In the genomic region with DNA sequence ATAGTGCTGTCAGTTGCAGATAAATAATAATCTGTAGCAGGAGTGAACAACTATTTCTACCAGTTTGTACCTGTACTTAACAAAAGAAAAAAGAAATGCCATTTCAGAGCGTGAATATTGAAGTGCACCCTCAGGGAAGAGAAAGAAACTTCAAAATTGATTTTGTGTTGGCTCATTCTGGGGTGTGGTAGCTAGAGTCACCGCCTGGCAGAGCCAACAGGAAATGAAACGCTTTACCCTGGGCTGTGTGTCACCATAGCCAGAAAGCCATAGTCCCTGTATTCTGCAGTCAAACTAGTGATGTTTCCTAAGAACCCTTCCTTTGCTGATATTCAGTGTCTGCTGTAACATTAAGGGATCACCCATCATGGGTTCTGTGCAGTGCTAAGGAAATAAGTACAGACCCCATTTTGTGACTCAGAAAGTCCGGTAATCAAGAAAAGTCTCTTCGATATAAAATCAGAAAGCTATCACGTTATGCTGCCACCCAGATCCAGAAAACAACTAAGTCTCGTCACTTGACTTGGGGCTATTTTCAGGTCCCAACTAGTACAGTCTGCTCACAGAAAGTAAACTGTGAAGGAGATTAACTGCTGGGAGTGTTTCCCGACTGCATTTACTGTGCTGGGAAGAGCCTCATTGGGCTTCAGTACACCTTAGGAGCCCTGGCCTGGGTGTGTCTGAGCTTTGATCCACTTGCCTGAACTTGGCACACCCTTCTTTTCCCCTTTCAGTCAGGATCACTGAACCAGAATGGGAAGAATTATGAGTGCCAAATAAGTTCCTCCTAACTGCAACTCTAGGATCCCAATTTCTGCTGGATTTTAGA, we compare ENCODE assay signal across 19 mouse cellular contexts.
DNase-seq lines count a peak whose midpoint lies in the region; ATAC-seq and TF ChIP-seq lines count a peak whose summit lies in the region.
"Had no signal": no experiment of that assay in that cellular context is flagged by ENCODE, and none has a peak within 500 bp of the region (broad histone marks: within the 10 kb centered on the region; RNA-seq: fewer than 3 reads in every experiment).

No protein-coding gene starts in this region.

- DNase-seq in heart, adult 2 months = no peak
- no peak for DNase-seq in heart, embryonic 10.5 days (ENCODE audit: low spot score)
- peak; percentile 61 for DNase-seq in 416B (ENCODE audit: low read depth)
- DNase-seq in fat pad, adult 2 months (ENCODE audit: extremely low read depth, low read depth, low spot score) = peak; percentile 21
- peak; percentile 22 for DNase-seq in limb, embryonic 14.5 days (ENCODE audit: low spot score)
- no peak for DNase-seq in left cerebral cortex, adult 11 months (ENCODE audit: low spot score)
- no peak for DNase-seq in T-cell, adult 2 months (ENCODE audit: low spot score)
- DNase-seq: adrenal gland, adult 2 months; cerebellum, adult 9-11 months; gastrocnemius, postnatal 10 days; liver; spleen, adult 18-20 months; thymus, adult 18-20 months had no signal

- peaks cover 20% of the 10 kb centered on the region for H3K36me3 ChIP-seq in heart, adult 2 months (ENCODE audit: control insufficient read depth, insufficient read depth, low read length)
- no peaks in the 10 kb centered on the region for H3K36me3 ChIP-seq in heart, embryonic 10.5 days
- H3K36me3 ChIP-seq in limb, embryonic 14.5 days (ENCODE audit: control insufficient read depth, insufficient read depth, low read length) = no peaks in the 10 kb centered on the region
- H3K36me3 ChIP-seq: lung, embryonic 15.5 days; midbrain, embryonic 12.5 days; neural tube, embryonic 12.5 days had no signal

- H3K9ac ChIP-seq in heart, adult 2 months (ENCODE audit: low read depth, low read length) = no peak overlapping the region
- H3K9ac ChIP-seq in limb, embryonic 14.5 days (ENCODE audit: low read depth, low read length, severe bottlenecking) = no peak overlapping the region
- H3K9ac ChIP-seq: forebrain, embryonic 13.5 days; hindbrain, embryonic 14.5 days; lung, embryonic 15.5 days; midbrain, embryonic 12.5 days; neural tube, embryonic 12.5 days had no signal

- no peaks in the 10 kb centered on the region for H3K27me3 ChIP-seq in heart, adult 2 months (ENCODE audit: control insufficient read depth, insufficient read depth, low read length)
- H3K27me3 ChIP-seq in heart, embryonic 10.5 days (ENCODE audit: insufficient read depth, poor library complexity, severe bottlenecking) = no peaks in the 10 kb centered on the region
- H3K27me3 ChIP-seq in limb, embryonic 14.5 days (ENCODE audit: control insufficient read depth, insufficient read depth, low read length) = no peaks in the 10 kb centered on the region
- H3K27me3 ChIP-seq: forebrain, embryonic 13.5 days; lung, embryonic 15.5 days; midbrain, embryonic 12.5 days; neural tube, embryonic 12.5 days had no signal

- H3K27ac ChIP-seq in heart, adult 2 months = peak overlapping the region; percentile 9; the same call in 1 of the 2 replicates
- H3K27ac ChIP-seq in heart, embryonic 10.5 days = no peak overlapping the region
- H3K27ac ChIP-seq in limb, embryonic 14.5 days (replicated peaks; ENCODE audit: low read depth, low read length) = no peak overlapping the region
- H3K27ac ChIP-seq: forebrain, embryonic 13.5 days; hindbrain, embryonic 14.5 days; lung, embryonic 15.5 days; midbrain, embryonic 12.5 days; neural tube, embryonic 12.5 days had no signal

- 62% methylated on average over 8 of the region's 8 CpGs for WGBS in heart, adult 2 months
- 80% methylated on average over 8 of the region's 8 CpGs for WGBS in heart, embryonic 10.5 days
- 66% methylated on average over 8 of the region's 8 CpGs for WGBS in limb, embryonic 14.5 days

- peaks cover 3% of the 10 kb centered on the region; the same call in 1 of the 2 replicates for H3K79me2 ChIP-seq in heart, adult 2 months (replicated peaks; ENCODE audit: control insufficient read depth, insufficient read depth, low read length)

- no peaks in the 10 kb centered on the region for H3K9me3 ChIP-seq in heart, embryonic 10.5 days
- H3K9me3 ChIP-seq in limb, embryonic 14.5 days (ENCODE audit: control insufficient read depth, low read length) = no peaks in the 10 kb centered on the region
- H3K9me3 ChIP-seq: forebrain, embryonic 13.5 days; lung, embryonic 15.5 days; midbrain, embryonic 12.5 days; neural tube, embryonic 12.5 days had no signal

- intact Hi-C loops in heart, adult 2 months (cut with DNase I) = no loop called here

- ATAC-seq in limb, embryonic 14.5 days (ENCODE audit: low FRiP score, low read depth) = no peak
- no peak for ATAC-seq in megakaryocyte-erythroid progenitor cell, adult 5-6 weeks (replicated peaks; ENCODE audit: low FRiP score, low TSS enrichment, poor library complexity, severe bottlenecking)
- ATAC-seq: forebrain, embryonic 13.5 days had no signal

- no peak overlapping the region for H3K4me2 ChIP-seq in limb, embryonic 14.5 days (replicated peaks; ENCODE audit: low read depth, low read length, severe bottlenecking)
- H3K4me2 ChIP-seq: forebrain, embryonic 13.5 days; hindbrain, embryonic 14.5 days; lung, embryonic 15.5 days; midbrain, embryonic 12.5 days; neural tube, embryonic 12.5 days had no signal

- no peak for TF ChIP-seq CTCF in heart, adult 2 months (IDR thresholded peaks at IDR 0.05)

- H3K4me3 ChIP-seq in heart, adult 2 months = no peak overlapping the region
- no peak overlapping the region for H3K4me3 ChIP-seq in heart, embryonic 10.5 days
- H3K4me3 ChIP-seq in limb, embryonic 14.5 days (replicated peaks; ENCODE audit: low read length) = no peak overlapping the region
- H3K4me3 ChIP-seq: forebrain, embryonic 13.5 days; lung, embryonic 15.5 days; midbrain, embryonic 12.5 days; neural tube, embryonic 12.5 days had no signal

- no peak for TF ChIP-seq POLR2A in heart, adult 2 months (IDR thresholded peaks at IDR 0.05; ENCODE audit: insufficient read depth, low read depth, low read length)
- TF ChIP-seq POLR2A in limb, embryonic 14.5 days (IDR thresholded peaks at IDR 0.05; ENCODE audit: borderline replicate concordance, extremely low read depth, insufficient read depth, insufficient read length) = no peak

- H3K4me1 ChIP-seq in heart, adult 2 months (ENCODE audit: control insufficient read depth, insufficient read depth, low read length) = peaks cover 8% of the 10 kb centered on the region
- H3K4me1 ChIP-seq in heart, embryonic 10.5 days = no peaks in the 10 kb centered on the region
- H3K4me1 ChIP-seq in limb, embryonic 14.5 days (ENCODE audit: control insufficient read depth, insufficient read depth, low read length) = no peaks in the 10 kb centered on the region
- H3K4me1 ChIP-seq: forebrain, embryonic 13.5 days; lung, embryonic 15.5 days; midbrain, embryonic 12.5 days; neural tube, embryonic 12.5 days had no signal

- TF ChIP-seq EP300 in heart, adult 2 months (IDR thresholded peaks at IDR 0.05; ENCODE audit: insufficient read depth, low read depth, low read length) = no peak

Comparison
In these comparisons a context has a peak if more than half of its experiments do, and no peak if none do; other contexts are left out.
1. DNase-seq: peak in 416B (single experiment), fat pad, adult 2 months (single experiment) and limb, embryonic 14.5 days (single experiment); none in heart, adult 2 months (0 of 2), heart, embryonic 10.5 days (single experiment), left cerebral cortex, adult 11 months (single experiment) and T-cell, adult 2 months (single experiment).